Mouse (Mus musculus): Measurements from ENCODE around the gene Fance. TPM values are rescaled to one million over a fixed set of nuclear protein-coding genes. Genes with fewer than 3 reads are reported as not detected.
"Not testable (repeated sequence)": the region's sequence is repeated elsewhere in the genome, so short reads cannot be mapped to it uniquely, and the experiment has no call there.

Fance gene
- total and polyA plus RNA-seq, 2 experiments from 2014 or later, result 13.8 to 14.1 TPM

DNA sequence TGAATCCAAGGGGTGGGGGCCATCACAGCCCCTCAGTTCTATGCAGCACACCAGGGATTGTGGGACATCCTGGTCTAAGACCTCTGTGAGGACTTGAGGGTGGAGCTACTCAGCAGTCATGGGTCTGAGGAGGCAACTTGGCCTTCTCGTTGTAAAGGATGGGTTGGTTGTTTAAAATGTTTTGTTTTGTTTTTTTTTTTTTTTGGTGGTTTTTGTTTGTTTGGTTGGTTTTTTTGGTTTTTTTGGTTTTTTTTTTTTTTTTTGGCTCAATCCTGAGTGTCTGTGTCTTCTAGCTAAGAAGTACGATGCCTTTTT lies 16.9 kb downstream of the Fance start:
- Histone ChIP-seq H3K27me3 (ENCODE audit: control insufficient read depth, insufficient read depth, low read length) (no peaks in the 10 kb centered on the region), H3K4me1 (ENCODE audit: control insufficient read depth, insufficient read depth) (peaks cover 18% of the 10 kb centered on the region), H3K27ac (ENCODE audit: low read depth) (no peak overlapping the region), H3K4me3 (ENCODE audit: low read depth, low read length) (peak overlapping the region; percentile 73; the same call in 1 of the 2 replicates), H3K9ac (replicated peaks; ENCODE audit: low read depth, low read length) (peak overlapping the region; percentile 88; the same call in 1 of the 2 replicates), H3K9me3 (replicated peaks; ENCODE audit: control insufficient read depth, low read length) (no peaks in the 10 kb centered on the region), H3K4me2 (ENCODE audit: low read depth, low read length) (peak overlapping the region; percentile 81), H3K36me3 (replicated peaks; ENCODE audit: control insufficient read depth, insufficient read depth, low read length) (peaks cover 36% of the 10 kb centered on the region)
- DNase-seq (ENCODE audit: low spot score) (no peak), ATAC-seq (ENCODE audit: insufficient read depth, low read depth) (no peak)
- TF ChIP-seq EP300 (IDR thresholded peaks at IDR 0.05; ENCODE audit: low read depth), result no peak
- WGBS, result 47% methylated on average over 2 of the region's 2 CpGs

DNA sequence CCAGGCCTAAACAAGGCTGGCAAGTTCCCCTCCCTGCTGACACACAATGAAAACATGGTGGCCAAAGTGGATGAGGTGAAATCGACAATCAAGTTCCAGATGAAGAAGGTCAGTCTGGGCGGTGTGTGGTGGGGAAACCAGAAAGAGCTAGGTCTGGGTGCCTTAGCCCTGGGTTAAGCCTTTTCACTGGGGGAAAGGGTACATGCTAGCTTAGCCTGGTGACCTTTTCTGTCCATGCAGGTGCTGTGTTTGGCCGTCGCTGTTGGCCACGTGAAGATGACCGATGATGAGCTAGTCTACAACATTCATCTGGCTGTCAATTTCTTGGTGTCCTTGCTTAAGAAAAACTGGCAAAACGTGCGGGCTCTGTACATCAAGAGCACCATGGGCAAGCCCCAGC lies 17.3 kb downstream of the Fance start:
- H3K4me3 ChIP-seq (ENCODE audit: low read depth, low read length); H3K9me3 ChIP-seq (replicated peaks; ENCODE audit: control insufficient read depth, low read length); ATAC-seq (ENCODE audit: insufficient read depth, low read depth); H3K27ac ChIP-seq (ENCODE audit: low read depth); DNase-seq (ENCODE audit: low spot score); H3K9ac ChIP-seq (replicated peaks; ENCODE audit: low read depth, low read length); H3K27me3 ChIP-seq (ENCODE audit: control insufficient read depth, insufficient read depth, low read length); H3K4me2 ChIP-seq (ENCODE audit: low read depth, low read length): not testable (repeated sequence)
- H3K36me3 ChIP-seq (replicated peaks; ENCODE audit: control insufficient read depth, insufficient read depth, low read length), result peaks cover 36% of the 10 kb centered on the region
- 67% methylated on average over 6 of the region's 8 CpGs for WGBS
- peaks cover 18% of the 10 kb centered on the region for H3K4me1 ChIP-seq (ENCODE audit: control insufficient read depth, insufficient read depth)

DNA sequence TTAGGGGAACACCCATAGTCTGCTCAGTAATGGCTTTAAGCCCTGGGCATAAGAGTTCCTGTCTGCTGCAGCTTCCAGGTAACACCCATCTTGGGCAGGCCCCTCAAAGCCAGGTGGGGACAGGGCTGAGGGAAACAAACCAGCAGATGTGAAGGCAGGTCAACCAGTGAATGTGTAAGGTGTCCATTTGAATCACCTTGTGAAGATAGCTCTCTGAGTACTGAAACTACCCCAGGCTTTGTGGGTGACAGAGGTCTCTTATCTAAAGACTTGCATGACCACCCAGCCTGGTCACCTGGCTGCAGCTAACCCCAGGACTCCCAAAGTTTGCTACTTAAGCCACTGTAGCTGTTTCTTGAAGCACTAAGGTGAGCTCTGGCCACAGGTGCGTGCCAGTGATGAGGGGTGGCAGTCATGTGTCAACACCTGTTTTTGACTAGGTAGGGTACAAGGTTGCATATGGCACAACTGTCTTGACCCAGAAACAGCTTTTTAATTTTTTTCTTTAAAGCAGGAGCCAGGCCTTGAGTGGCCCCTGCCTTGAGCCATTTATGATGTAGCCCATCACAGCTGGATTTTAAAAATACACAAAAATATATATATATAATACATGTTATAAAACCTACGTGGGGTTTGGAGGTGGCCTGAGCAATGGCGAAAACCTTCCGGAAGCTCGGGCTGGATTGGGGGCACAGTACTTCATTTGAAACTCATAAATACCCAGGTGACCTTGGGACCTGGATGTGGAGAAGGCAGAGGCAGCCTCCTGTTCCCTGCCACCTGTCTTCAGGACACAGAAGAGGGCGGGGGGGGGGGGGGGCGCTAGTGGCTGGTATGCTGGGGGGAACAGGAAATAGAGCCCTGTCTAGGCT lies 18.2 kb downstream of the Fance start:
- H3K27ac ChIP-seq (ENCODE audit: low read depth), result no peak overlapping the region
- H3K36me3 ChIP-seq (replicated peaks; ENCODE audit: control insufficient read depth, insufficient read depth, low read length), result peaks cover 30% of the 10 kb centered on the region
- no peak overlapping the region for H3K4me3 ChIP-seq (ENCODE audit: low read depth, low read length)
- ATAC-seq (ENCODE audit: insufficient read depth, low read depth) (no peak), DNase-seq (ENCODE audit: low spot score) (no peak)
- TF ChIP-seq CTCF (IDR thresholded peaks at IDR 0.05; ENCODE audit: low read depth) (no peak), EP300 (IDR thresholded peaks at IDR 0.05; ENCODE audit: low read depth) (no peak)
- no peak overlapping the region for H3K9ac ChIP-seq (replicated peaks; ENCODE audit: low read depth, low read length)
- peaks cover 18% of the 10 kb centered on the region for H3K4me1 ChIP-seq (ENCODE audit: control insufficient read depth, insufficient read depth)
- no peaks in the 10 kb centered on the region for H3K27me3 ChIP-seq (ENCODE audit: control insufficient read depth, insufficient read depth, low read length)
- H3K9me3 ChIP-seq (replicated peaks; ENCODE audit: control insufficient read depth, low read length), result no peaks in the 10 kb centered on the region
- no peak overlapping the region for H3K4me2 ChIP-seq (ENCODE audit: low read depth, low read length)
- WGBS, result 32% methylated on average over 7 of the region's 7 CpGs

DNA sequence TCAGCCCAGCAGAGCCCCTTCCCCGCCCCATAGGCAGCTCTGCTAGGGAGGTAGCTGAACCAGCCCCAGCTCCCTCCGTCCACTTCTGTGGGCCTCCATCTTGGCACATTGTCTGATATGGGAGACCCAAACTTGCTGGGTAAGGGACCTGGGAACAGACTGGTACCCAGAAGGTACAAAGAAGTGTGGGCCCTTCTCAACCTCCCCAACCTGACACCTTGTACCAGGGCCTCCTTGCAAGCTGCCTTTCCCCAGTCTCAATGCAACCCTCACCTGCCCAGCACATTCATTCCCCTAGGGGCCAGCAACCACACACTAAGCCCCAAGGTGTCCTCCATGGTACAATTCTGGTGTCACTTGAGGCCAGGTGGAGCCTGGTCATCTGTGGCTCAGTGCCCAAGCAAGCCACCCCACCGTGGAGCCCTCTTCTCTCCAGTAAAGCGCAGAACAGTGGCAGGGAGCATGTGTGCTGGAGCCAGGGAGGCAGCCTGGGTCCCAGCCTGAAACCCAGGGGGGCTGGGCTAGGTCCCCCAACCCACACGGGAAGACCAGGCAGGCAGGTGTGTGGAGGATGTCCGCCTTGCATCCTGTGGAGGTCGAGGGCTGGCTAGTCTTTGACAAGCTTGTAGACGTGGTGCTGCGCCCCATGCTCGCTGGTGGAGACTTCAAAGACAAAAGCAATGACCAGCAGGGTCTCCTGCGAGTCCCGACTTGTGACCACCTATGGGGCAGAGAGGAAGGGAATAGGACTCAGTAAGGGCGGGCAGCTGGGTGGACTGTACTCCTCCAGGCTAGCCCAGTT lies 19.0 kb downstream of the Fance start:
- no peak for DNase-seq (ENCODE audit: low spot score)
- no peak overlapping the region for H3K4me3 ChIP-seq (ENCODE audit: low read depth, low read length)
- no peak for ATAC-seq (ENCODE audit: insufficient read depth, low read depth)
- TF ChIP-seq CTCF (IDR thresholded peaks at IDR 0.05; ENCODE audit: low read depth) (peak; percentile 35; the same call in 1 of the 2 replicates), EP300 (IDR thresholded peaks at IDR 0.05; ENCODE audit: low read depth) (no peak)
- H3K9ac ChIP-seq (replicated peaks; ENCODE audit: low read depth, low read length), result no peak overlapping the region
- peaks cover 17% of the 10 kb centered on the region for H3K4me1 ChIP-seq (ENCODE audit: control insufficient read depth, insufficient read depth)
- no peak overlapping the region for H3K4me2 ChIP-seq (ENCODE audit: low read depth, low read length)
- H3K36me3 ChIP-seq (replicated peaks; ENCODE audit: control insufficient read depth, insufficient read depth, low read length), result peaks cover 31% of the 10 kb centered on the region
- H3K27me3 ChIP-seq (ENCODE audit: control insufficient read depth, insufficient read depth, low read length), result no peaks in the 10 kb centered on the region
- no peak overlapping the region for H3K27ac ChIP-seq (ENCODE audit: low read depth)
- H3K9me3 ChIP-seq (replicated peaks; ENCODE audit: control insufficient read depth, low read length), result no peaks in the 10 kb centered on the region
- 56% methylated on average over 13 of the region's 13 CpGs for WGBS

DNA sequence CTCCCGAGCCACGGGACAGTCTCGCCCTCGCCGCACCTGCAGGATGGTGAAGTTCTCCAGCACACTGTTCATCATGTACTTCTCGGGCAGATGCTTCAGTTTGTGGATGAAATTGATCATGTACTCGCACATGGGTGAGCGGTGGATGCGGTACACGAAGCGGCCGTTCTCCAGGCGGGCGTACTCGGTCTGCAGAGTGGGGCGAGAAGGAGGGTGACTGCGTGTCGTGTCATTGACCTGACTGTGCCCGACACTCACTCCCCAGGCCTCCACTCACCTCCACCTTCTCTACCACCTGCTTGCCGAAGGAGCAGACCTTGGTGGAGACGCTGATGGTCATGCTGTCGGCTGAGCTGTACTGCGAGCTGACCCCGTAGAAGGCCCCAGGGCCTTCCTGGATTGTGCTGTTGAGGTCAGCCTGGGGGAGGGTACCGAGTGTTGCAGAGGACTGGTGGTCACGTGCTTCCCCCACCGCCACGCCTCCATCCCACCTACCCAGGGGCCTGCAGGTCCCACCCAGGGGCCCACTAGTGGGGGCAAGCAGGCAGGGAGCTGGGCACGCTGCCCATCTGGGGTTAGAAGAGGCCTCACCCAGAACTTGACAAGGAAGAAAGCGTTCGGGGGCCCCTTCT lies 19.7 kb downstream of the Fance start:
- 52% methylated on average over 31 of the region's 31 CpGs for WGBS
- H3K4me3 ChIP-seq (ENCODE audit: low read depth, low read length), result no peak overlapping the region
- no peaks in the 10 kb centered on the region for H3K9me3 ChIP-seq (replicated peaks; ENCODE audit: control insufficient read depth, low read length)
- no peak overlapping the region for H3K27ac ChIP-seq (ENCODE audit: low read depth)
- DNase-seq (ENCODE audit: low spot score), result no peak
- H3K9ac ChIP-seq (replicated peaks; ENCODE audit: low read depth, low read length), result no peak overlapping the region
- no peaks in the 10 kb centered on the region for H3K27me3 ChIP-seq (ENCODE audit: control insufficient read depth, insufficient read depth, low read length)
- peaks cover 10% of the 10 kb centered on the region for H3K4me1 ChIP-seq (ENCODE audit: control insufficient read depth, insufficient read depth)
- no peak for TF ChIP-seq CTCF (IDR thresholded peaks at IDR 0.05; ENCODE audit: low read depth)
- TF ChIP-seq EP300 (IDR thresholded peaks at IDR 0.05; ENCODE audit: low read depth), result no peak
- no peak overlapping the region for H3K4me2 ChIP-seq (ENCODE audit: low read depth, low read length)
- ATAC-seq (ENCODE audit: insufficient read depth, low read depth), result no peak
- H3K36me3 ChIP-seq (replicated peaks; ENCODE audit: control insufficient read depth, insufficient read depth, low read length), result peaks cover 34% of the 10 kb centered on the region
